Mouse (Mus musculus): Measurements from ENCODE around the gene Impdh1.
A peak's percentile ranks its signal among the peaks of the same experiment; 100 is the strongest.
"Not testable (repeated sequence)": the region's sequence is repeated elsewhere in the genome, so short reads cannot be mapped to it uniquely, and the experiment has no call there.

The Impdh1 gene

DNA sequence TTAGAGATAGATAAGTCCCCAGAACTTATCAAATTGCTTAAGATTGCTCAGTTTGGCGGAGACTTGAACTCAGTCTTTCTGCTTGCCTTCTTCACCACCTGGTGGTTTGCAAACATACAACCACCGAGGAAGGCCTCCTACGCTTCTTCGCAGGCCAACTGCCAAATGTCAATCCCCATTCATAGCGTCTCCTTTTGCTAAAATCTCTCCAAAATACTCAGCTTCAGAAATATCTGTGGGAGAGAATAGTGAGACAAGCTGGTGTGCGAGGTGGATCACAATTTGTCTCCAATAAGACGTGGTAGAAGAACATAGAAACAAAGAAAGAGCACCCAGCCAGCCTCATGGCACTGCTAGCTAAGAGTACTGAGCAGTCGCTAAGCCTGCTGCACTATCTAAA lies 36.3 kb downstream of the Impdh1 start:
- DNase-seq (ENCODE audit: low read depth, low spot score), result no peak

DNA sequence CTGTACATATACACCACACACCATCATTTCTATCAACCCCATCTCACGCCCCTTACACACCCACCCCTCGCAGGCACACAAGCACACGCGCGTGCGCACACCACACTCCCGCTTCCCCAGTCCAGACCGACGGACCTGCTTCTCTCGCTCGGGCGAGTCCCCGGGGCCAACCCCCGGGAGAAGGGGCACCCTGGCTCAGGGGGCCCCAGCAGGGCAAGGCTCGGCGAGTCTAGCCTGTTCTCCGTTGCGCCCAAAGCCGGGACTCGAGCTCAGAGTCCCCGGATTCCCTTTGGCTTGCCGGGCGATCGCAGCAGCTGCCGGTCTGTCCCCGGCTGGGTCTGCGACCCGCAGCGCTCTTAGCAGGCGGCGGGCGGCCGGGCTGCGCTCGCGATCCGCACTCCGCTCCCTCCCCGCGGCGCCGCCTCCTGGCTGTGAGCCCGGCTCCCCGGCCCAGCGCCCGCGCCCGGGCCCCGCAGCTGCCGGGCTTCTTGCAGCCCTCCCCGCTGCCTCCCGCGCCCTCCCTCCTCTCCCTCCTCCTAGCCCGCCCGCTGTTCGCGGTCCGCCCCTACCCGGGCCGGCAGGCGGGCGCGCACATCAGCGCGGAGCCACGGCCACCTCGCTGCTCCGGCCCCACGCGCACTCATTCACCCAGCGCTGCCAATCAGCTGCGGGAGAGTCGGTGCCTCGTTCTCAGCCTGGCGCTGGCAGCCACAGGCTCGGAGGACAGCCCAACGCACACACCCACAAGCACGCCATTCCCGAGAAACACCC lies 37.1 kb downstream of the Impdh1 start, which contains the start of gene Prrt4:
Gene Prrt4, minus strand, starts transcription at position 697 of the 771 bp plus-strand sequence.
- no peak for DNase-seq (ENCODE audit: low read depth, low spot score)

- no peak for DNase-seq (ENCODE audit: low read depth, low spot score)
These were observed 38.0 kb downstream of the Impdh1 start for GRCm38 (mm10) chr6:29177901-29178879.

DNA sequence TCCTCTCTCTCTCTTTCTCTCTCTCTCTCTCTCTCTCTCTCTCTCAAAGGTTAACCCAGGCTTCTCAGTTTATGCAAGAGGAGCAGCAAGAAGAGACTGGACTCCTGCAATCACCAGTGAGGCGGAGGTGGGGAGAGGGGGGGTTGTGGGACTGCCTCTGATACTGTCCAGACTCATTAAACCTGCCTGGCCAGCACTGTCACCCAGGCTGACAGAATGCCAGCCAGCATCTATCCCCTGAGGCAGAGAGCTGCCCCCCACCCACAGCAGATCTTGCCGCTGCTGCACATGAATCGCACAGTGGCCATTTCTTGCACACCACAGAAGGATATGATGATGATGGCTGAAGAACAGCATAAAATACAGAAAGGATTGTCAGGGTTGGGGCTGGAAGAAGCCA lies 41.1 kb downstream of the Impdh1 start:
- no peak for DNase-seq (ENCODE audit: low read depth, low spot score)

GRCm38 (mm10) chr6:29174368-29174767 lies 41.8 kb downstream of the Impdh1 start:
- DNase-seq (ENCODE audit: low read depth, low spot score), result no peak

GRCm38 (mm10) chr6:29170952-29171388 lies 45.2 kb downstream of the Impdh1 start:
- no peak for DNase-seq (ENCODE audit: low read depth, low spot score)

DNA sequence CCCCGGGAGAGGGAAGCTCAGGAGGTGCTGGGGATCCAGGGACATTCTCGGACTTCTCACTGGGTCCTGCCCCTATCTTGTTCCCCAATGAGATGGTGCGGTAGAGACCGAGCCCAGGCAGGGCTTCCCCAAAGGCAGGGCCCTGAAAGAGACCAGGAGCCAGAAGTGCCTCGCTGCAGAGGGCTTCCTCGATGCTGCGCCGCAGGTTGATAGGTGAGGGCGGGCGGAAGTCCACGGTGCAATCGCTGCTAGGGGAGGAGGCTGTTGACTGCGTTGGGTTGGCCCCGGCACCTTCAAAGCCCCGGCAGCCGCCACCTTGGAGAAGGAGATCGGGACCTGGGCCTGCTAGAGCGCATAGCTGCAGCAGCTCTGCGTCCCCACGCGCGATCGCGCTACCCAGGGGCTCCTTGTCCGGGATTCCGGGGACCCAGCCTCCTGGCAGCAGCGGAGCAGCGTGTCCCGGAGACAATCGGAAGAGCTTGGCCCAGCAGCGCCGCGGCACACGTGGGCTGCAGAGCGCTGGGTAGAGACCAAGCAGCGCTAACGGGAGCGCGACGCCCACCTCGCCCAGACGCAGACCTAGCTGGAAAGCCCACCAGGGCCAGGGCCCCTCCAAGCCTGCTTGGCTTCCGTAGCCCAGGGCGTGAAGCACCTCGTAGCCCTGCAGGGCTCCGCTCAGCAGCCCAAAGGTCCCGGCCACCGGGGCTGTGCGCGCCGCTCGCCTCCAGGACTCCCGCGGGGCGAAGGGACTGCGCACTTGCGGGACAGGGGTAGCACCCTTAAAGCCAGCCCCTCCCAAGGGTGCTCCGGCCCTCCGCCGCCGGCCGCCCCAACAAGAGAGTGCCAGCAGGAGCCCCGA lies 45.9 kb downstream of the Impdh1 start:
- no peak for DNase-seq (ENCODE audit: low read depth, low spot score)

DNA sequence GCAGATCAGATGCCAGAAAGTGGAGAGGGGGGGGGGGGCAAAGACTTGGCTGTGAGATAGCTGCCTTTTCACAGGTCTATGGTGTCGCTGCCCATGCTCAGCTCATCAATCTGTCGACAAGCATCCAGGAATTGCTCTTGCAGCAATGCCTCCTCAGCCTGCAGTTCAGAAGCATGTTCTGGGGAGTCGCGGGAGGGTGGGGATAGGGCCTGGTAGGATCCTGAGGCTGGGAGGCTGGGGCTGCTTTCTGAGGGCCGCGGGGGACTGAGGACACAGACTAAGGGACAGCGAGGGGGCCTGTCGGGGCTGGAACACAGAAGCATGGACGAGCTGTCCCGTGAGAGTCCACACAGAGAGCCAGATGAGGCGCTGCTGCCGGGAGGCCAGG lies 46.5 kb downstream of the Impdh1 start:
- no peak for DNase-seq (ENCODE audit: low read depth, low spot score)

- no peak for DNase-seq (ENCODE audit: low read depth, low spot score)
These were observed 47.3 kb downstream of the Impdh1 start for GRCm38 (mm10) chr6:29168871-29169270.

DNA sequence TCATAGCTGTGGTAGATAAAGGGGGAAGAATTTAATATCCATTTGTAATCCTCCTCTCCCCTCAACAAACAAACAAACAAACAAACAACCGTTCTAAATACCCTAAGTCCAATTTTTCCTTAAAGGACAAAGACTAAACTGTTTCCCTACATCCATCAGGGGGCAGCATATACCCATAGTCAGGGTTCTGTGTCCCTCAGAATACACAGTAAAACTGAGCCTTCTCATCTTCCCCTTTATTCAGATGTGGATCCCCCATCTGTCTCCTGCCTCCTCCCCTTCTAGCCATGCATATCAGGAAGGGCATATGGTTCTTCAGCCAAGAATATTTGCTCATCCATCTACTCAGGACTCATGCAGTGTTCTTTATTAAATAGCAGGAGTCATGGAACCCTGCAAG lies 50.0 kb downstream of the Impdh1 start:
- DNase-seq (ENCODE audit: low read depth, low spot score), result no peak

- peak; percentile 94 for DNase-seq (ENCODE audit: low read depth, low spot score)
These were observed 51.6 kb downstream of the Impdh1 start, which contains the start of gene Rbm28 for GRCm38 (mm10) chr6:29164314-29165244. TSS of gene Rbm28 (minus strand) at chr6:29165006.

- not testable (repeated sequence) for DNase-seq (ENCODE audit: low read depth, low spot score)
These were observed 54.9 kb downstream of the Impdh1 start for GRCm38 (mm10) chr6:29161291-29161690.

- no peak for DNase-seq (ENCODE audit: low read depth, low spot score)
These were observed 55.4 kb downstream of the Impdh1 start for GRCm38 (mm10) chr6:29160786-29161185.

DNA sequence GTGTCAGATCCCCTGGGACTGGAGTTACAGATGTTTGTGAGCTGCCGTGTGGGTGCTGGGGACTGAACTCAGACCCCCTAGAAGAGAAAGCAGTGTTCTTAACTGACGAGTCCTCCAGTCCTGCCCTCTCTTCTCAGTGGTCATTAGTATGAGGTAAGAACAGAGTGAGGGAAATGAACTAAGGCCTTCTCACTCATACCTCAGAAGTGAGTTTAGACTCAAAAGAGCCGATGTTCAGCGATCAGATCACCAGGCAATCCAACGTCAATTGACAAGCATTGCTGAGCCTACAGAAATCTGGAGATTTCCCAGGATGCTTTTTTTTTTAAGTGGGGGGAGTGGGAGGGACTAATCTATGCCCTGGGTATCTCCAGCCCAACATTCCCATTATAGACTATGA lies 59.8 kb downstream of the Impdh1 start:
- DNase-seq (ENCODE audit: low read depth, low spot score), result no peak

All from retina, adult 2 months (tissue).